Mouse (Mus musculus) heart, embryonic 14.5 days (tissue): ENCODE results near the gene Zfp280d. TPM values are rescaled to one million over a fixed set of nuclear protein-coding genes. Genes with fewer than 3 reads are reported as not detected.

ENCODE experiments used
- ATAC-seq: fragments of 200-750 bp; cut with Nextera tagmentation; 2 replicates; pipeline ENCODE4 v1.8.0; 2017; ENCODE audit warnings: low read depth, moderate TSS enrichment; ENCODE audit not compliant: insufficient number of reproducible peaks, insufficient read depth, low FRiP score
- H3K27ac ChIP-seq, 2 experiments: fragments of 200-500 bp in 1 of 2; fragments of 300-500 bp in 1 of 2; sonication (generic) in 1 of 2; replicated peaks in 1 of 2; 2 replicates each; pipeline ENCODE4 v1.5.1; 2012 to 2014; ENCODE audit warnings: low read depth in 2 of 2, low read length in 2 of 2, control low read depth in 1 of 2, mild to moderate bottlenecking in 1 of 2, mixed read lengths in 1 of 2; ENCODE audit not compliant: control insufficient read depth in 1 of 2, insufficient read depth in 1 of 2
- H3K27me3 ChIP-seq: fragments of 300-500 bp; sonication (generic); 2 replicates; pipeline ENCODE4 v1.6.1; 2014; ENCODE audit warnings: mild to moderate bottlenecking, low read length, control low read depth; ENCODE audit not compliant: control insufficient read depth, insufficient read depth
- H3K36me3 ChIP-seq: fragments of 300-500 bp; sonication (generic); 2 replicates; pipeline ENCODE4 v1.6.1; 2014; ENCODE audit warnings: mild to moderate bottlenecking, control low read depth, low read length, mixed read lengths; ENCODE audit not compliant: control insufficient read depth, insufficient read depth
- H3K4me1 ChIP-seq, 2 experiments: fragments of 200-500 bp in 1 of 2; fragments of 300-500 bp in 1 of 2; sonication (generic) in 1 of 2; 2 replicates each; pipeline ENCODE4 v1.6.1; 2012 to 2014; ENCODE audit warnings: low read length in 2 of 2, control low read depth in 1 of 2, mixed read lengths in 1 of 2; ENCODE audit not compliant: control insufficient read depth in 2 of 2, insufficient read depth in 2 of 2
- H3K4me2 ChIP-seq: fragments of 300-500 bp; sonication (generic); 2 replicates; pipeline ENCODE4 v1.6.1; 2014; ENCODE audit warnings: mild to moderate bottlenecking, low read length
- H3K4me3 ChIP-seq, 2 experiments: fragments of 200-500 bp in 1 of 2; fragments of 300-500 bp in 1 of 2; sonication (generic) in 1 of 2; 2 replicates each; pipeline ENCODE4 v1.5.1; 2012 to 2014; ENCODE audit warnings: low read length in 2 of 2, mild to moderate bottlenecking in 2 of 2, control low read depth in 1 of 2, low read depth in 1 of 2, moderate library complexity in 1 of 2; ENCODE audit not compliant: control insufficient read depth in 1 of 2, insufficient read depth in 1 of 2
- H3K9ac ChIP-seq: fragments of 300-500 bp; sonication (generic); 2 replicates; pipeline ENCODE4 v1.6.1; 2014; ENCODE audit warnings: mild to moderate bottlenecking, low read length
- H3K9me3 ChIP-seq: fragments of 300-500 bp; sonication (generic); 2 replicates; pipeline ENCODE4 v1.6.1; 2016; ENCODE audit warnings: low read length, control low read depth; ENCODE audit not compliant: control insufficient read depth
- WGBS: fragments of 180-500 bp; shearing (Covaris S2); extraction: QIAGEN DNeasy Blood & Tissue Kit; methylation state at CpG from one replicate; pipeline ENCODE4 v1.1.7; 2014; 5-methylcytosine and 5-hydroxymethylcytosine counted together
- polyA plus RNA-seq: library from polyadenylated mRNA; unstranded; fragments of >200 nt; fragmentation: Nextera tagmentation; extraction: Ambion mirVana; gene quantifications from 2 replicates; pipeline ENCODE4 v1.2.1, GENCODE M21; 2014

Gene Zfp280d
- polyA plus RNA-seq, 1 experiment from 2014 or later: 29.2 TPM

DNA sequence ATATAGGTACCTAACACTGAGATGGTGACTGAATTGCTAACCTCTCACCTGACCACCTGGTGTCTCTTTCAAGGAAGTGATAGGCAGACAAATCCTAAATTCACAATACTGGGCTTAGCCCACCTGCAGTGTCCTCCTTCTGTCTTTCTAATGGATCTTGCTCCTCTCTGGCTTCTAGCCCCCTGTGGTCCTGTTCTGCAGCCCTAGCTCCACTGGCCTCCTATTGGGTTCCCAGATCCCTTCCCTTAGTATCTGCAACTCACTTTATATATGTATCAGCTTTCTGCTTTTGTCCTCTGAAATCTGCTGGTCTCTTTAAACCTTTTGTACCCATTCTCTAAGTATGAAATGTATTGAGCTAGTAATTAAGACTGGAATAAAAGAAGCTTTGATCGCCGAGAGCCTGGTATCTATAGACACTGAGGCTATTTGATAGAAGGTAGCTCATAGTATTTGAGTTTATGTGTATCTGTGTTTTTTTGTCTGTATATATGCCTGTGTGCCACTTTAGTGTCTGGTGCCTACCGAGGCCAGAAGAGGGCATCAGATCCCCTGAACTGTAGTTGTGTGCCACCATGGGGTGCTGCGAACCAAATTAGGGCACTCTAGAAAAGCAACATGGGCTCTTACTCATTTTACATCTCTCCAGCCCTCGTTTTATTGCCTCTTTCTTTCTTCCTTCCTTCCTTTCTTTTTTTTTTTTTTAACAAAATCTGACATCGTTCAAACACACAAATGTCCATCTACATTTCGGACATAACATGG lies 832 bp upstream of the Zfp280d start:
- Histone ChIP-seq H3K9me3 (peaks cover 4% of the 10 kb centered on the region; the same call in 1 of the 2 replicates), H3K9ac (no peak overlapping the region), H3K4me2 (no peak overlapping the region), H3K36me3 (no peaks in the 10 kb centered on the region), H3K4me1 (peaks cover 4 to 11% of the 10 kb centered on the region in 2 experiments), H3K27ac (no peak overlapping the region), H3K27me3 (no peaks in the 10 kb centered on the region), H3K4me3 (no peak overlapping the region)
- WGBS: 80% methylated on average over 7 of the region's 7 CpGs
- no peak for ATAC-seq

GRCm38 (mm10) chr9:72275101-72275978 lies 680 bp downstream of the Zfp280d start:
- Histone ChIP-seq H3K4me2 (peak overlapping the region; percentile 79), H3K4me3 (peak overlapping the region; percentile 61 to 75), H3K9me3 (peaks cover 4% of the 10 kb centered on the region; the same call in 1 of the 2 replicates), H3K27me3 (no peaks in the 10 kb centered on the region), H3K4me1 (peaks cover 5 to 11% of the 10 kb centered on the region in 2 experiments), H3K27ac (peak overlapping the region; percentile 96 to 99), H3K9ac (peak overlapping the region; percentile 96), H3K36me3 (no peaks in the 10 kb centered on the region)
- under 1% methylated on average over 67 of the region's 70 CpGs for WGBS
- ATAC-seq: peak; percentile 80

GRCm38 (mm10) chr9:72275979-72276500 lies 1.4 kb downstream of the Zfp280d start:
- Histone ChIP-seq H3K4me1 (peaks cover 5 to 11% of the 10 kb centered on the region in 2 experiments), H3K27me3 (no peaks in the 10 kb centered on the region), H3K9ac (peak overlapping the region; percentile 96), H3K27ac (peak overlapping the region; percentile 96 to 99), H3K4me2 (peak overlapping the region; percentile 79), H3K9me3 (peaks cover 4% of the 10 kb centered on the region; the same call in 1 of the 2 replicates), H3K36me3 (no peaks in the 10 kb centered on the region), H3K4me3 (peak overlapping the region; percentile 61 to 75)
- ATAC-seq: no peak
- WGBS: 33% methylated on average over 8 of the region's 8 CpGs

DNA sequence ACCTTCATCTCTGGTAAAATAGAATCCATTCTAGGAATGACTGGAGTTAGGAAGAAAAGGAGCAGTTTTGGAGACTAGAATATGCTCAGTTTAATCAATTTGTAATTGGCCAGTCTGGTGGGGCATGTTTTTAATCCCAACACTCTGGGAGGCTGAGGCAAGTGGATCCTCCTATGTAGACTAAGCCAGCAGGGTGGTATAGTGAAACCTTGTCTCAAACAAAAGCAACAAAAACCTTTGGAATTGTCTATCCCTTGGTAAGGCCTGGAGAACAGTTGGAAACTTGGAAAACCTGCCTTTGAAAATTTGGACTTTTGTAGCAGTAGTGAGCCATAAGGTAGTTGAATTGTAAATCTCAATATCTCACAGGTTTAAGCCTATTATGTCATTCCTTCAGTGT lies 2.3 kb downstream of the Zfp280d start:
- no peaks in the 10 kb centered on the region for H3K27me3 ChIP-seq
- no peak for ATAC-seq
- no peaks in the 10 kb centered on the region for H3K36me3 ChIP-seq
- no peak overlapping the region for H3K4me2 ChIP-seq
- no peak overlapping the region for H3K4me3 ChIP-seq
- H3K9me3 ChIP-seq: peaks cover 4% of the 10 kb centered on the region; the same call in 1 of the 2 replicates
- peaks cover 5 to 11% of the 10 kb centered on the region in 2 experiments for H3K4me1 ChIP-seq
- no peak overlapping the region for H3K27ac ChIP-seq
- H3K9ac ChIP-seq: no peak overlapping the region; the same call in 1 of the 2 replicates

- WGBS: 83% methylated on average over 4 of the region's 4 CpGs
- no peak overlapping the region for H3K4me3 ChIP-seq
- no peaks in the 10 kb centered on the region for H3K27me3 ChIP-seq
- ATAC-seq: no peak
- H3K4me2 ChIP-seq: no peak overlapping the region
- H3K9me3 ChIP-seq: no peaks in the 10 kb centered on the region
- H3K36me3 ChIP-seq: no peaks in the 10 kb centered on the region
- peaks cover 2 to 11% of the 10 kb centered on the region in 2 experiments for H3K4me1 ChIP-seq
- no peak overlapping the region for H3K9ac ChIP-seq
- H3K27ac ChIP-seq: no peak overlapping the region
Observed at GRCm38 (mm10) chr9:72279943-72280342, 5.3 kb downstream of the Zfp280d start.

DNA sequence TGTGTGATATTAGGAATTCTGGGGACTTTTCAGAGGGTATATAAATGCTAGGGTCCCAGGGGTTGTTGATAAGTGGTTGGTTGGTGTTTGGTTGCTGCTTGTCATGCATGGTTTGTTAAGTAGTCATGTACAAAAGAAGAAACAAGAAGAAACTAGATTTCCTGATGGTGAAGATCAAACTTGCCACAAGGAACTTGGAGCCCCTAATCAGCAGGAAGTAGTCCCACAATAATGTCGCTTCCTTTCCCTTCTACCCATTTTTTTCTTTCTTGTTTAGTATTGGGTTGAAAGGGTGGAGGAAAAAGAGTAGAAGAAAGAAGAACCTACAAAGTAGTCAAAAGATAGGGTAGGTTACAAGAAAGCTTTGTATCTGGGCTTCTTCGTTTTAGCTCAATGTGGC lies 13.0 kb downstream of the Zfp280d start:
- 62% methylated on average over 2 of the region's 2 CpGs for WGBS
- no peak overlapping the region for H3K9ac ChIP-seq
- H3K36me3 ChIP-seq: 0 out of 2 replicates have a peak, but pooled peaks cover 7% of the 10 kb centered on the region
- no peak overlapping the region for H3K4me2 ChIP-seq
- peaks cover 3 to 7% of the 10 kb centered on the region in 2 experiments; a peak in 1 of 4 replicates for H3K4me1 ChIP-seq
- H3K4me3 ChIP-seq: no peak overlapping the region
- ATAC-seq: no peak
- no peaks in the 10 kb centered on the region for H3K27me3 ChIP-seq
- no peaks in the 10 kb centered on the region for H3K9me3 ChIP-seq
- H3K27ac ChIP-seq: no peak overlapping the region

- Histone ChIP-seq H3K4me3 (no peak overlapping the region), H3K9ac (no peak overlapping the region), H3K36me3 (0 out of 2 replicates have a peak, but pooled peaks cover 7% of the 10 kb centered on the region), H3K4me1 (peaks cover 3 to 7% of the 10 kb centered on the region in 2 experiments; a peak in 1 of 4 replicates), H3K4me2 (no peak overlapping the region), H3K27ac (no peak overlapping the region), H3K9me3 (no peaks in the 10 kb centered on the region), H3K27me3 (no peaks in the 10 kb centered on the region)
- no peak for ATAC-seq
- WGBS: 58% methylated on average over 2 of the region's 2 CpGs
Observed at GRCm38 (mm10) chr9:72288210-72288609, 13.6 kb downstream of the Zfp280d start.
